Mouse (Mus musculus): ENCODE measurements around the gene Igsf8. TPM values are rescaled to one million over a fixed set of nuclear protein-coding genes. Genes with fewer than 3 reads are reported as not detected.

Igsf8 gene
- polyA plus RNA-seq, 1 experiment from 2014 or later: 17.7 TPM

DNA sequence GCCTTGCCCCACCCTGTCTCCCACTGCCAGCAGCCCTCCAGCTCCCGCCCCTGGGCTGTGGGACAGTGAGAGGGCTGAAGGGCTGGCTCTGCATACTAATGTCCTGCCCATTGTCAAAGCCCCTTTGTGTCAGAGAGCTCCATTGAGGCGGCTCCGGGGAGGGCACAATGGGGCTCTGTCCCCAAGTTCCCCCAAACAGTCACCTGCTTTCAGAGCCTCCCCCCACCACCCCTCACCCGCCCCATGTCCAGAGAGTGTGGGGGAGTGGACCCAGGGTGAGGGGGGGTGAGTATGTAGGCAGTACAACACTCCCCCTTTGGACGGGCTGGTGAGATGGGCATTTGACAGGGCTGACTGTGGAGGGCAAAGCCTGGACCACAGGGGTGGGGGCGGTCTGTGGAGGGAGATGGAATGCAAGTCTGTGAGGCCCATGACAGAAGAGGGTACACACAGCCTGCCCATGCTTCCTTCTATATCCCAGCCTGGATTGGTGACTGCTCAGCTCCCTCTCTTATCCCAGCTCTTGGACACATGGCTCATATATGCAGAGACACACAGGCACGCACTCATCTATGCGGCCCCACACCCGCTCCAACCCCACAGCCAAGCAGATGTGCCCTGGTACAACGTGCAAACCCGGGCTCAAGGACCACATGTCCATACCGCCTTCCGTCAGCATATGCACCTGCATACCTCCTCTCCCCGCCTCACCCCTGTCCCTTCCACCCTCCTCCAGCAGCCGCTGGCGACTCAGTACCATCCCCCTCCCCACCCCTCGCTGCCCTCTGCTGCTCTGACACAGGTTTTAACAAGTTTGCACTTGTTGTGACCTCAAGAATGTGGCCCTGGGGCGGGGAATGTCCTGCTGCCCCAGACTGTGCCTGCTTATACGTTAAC is 88.7 kb downstream of the Igsf8 start:
- H3K9ac ChIP-seq (ENCODE audit: low read depth, low read length): no peak overlapping the region
- H3K4me2 ChIP-seq (replicated peaks; ENCODE audit: low read depth): no peak overlapping the region
- H3K36me3 ChIP-seq (ENCODE audit: control insufficient read depth, insufficient read depth): no peaks in the 10 kb centered on the region
- no peak for TF ChIP-seq CTCF (IDR thresholded peaks at IDR 0.05; ENCODE audit: low read depth)
- no peaks in the 10 kb centered on the region for H3K4me1 ChIP-seq (replicated peaks; ENCODE audit: control insufficient read depth, insufficient read depth, low read length)
- H3K27ac ChIP-seq (ENCODE audit: low read depth, low read length): no peak overlapping the region
- H3K9me3 ChIP-seq (ENCODE audit: control insufficient read depth): no peaks in the 10 kb centered on the region
- peaks cover 13% of the 10 kb centered on the region; the same call in 1 of the 2 replicates for H3K27me3 ChIP-seq (replicated peaks; ENCODE audit: control insufficient read depth, insufficient read depth, low read length)
- ATAC-seq: no peak; the same call in 1 of the 2 replicates
- WGBS: 23% methylated on average over 19 of the region's 19 CpGs
- H3K4me3 ChIP-seq (ENCODE audit: low read depth, low read length): no peak overlapping the region

DNA sequence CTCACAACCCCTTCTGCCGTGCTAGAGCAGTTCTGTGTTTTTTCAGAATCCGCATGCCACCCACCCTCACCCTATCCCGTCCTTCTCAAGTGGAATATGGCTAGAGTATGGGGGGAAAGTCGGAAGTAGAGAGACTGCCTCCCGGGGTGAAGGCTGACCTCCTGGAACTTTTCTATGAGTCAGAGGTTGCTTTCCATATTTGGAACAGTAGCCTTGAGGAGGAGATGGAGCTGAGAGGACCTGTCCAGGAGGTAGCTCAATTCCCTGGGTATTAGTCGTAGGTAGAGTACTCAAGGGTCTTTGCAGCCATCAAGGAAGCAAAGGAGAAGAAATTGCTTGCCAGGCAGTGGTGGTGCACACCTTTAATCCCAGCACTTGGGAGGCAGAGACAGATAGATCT is 90.6 kb downstream of the Igsf8 start:
- no peak overlapping the region for H3K4me3 ChIP-seq (ENCODE audit: low read depth, low read length)
- 70% methylated on average over 6 of the region's 6 CpGs for WGBS
- no peaks in the 10 kb centered on the region for H3K36me3 ChIP-seq (ENCODE audit: control insufficient read depth, insufficient read depth)
- H3K27me3 ChIP-seq (replicated peaks; ENCODE audit: control insufficient read depth, insufficient read depth, low read length): peaks cover 13% of the 10 kb centered on the region; the same call in 1 of the 2 replicates
- no peaks in the 10 kb centered on the region for H3K9me3 ChIP-seq (ENCODE audit: control insufficient read depth)
- H3K4me1 ChIP-seq (replicated peaks; ENCODE audit: control insufficient read depth, insufficient read depth, low read length): no peaks in the 10 kb centered on the region
- no peak overlapping the region for H3K4me2 ChIP-seq (replicated peaks; ENCODE audit: low read depth)
- H3K27ac ChIP-seq (ENCODE audit: low read depth, low read length): no peak overlapping the region
- ATAC-seq: no peak
- TF ChIP-seq CTCF (IDR thresholded peaks at IDR 0.05; ENCODE audit: low read depth): no peak
- H3K9ac ChIP-seq (ENCODE audit: low read depth, low read length): no peak overlapping the region

DNA sequence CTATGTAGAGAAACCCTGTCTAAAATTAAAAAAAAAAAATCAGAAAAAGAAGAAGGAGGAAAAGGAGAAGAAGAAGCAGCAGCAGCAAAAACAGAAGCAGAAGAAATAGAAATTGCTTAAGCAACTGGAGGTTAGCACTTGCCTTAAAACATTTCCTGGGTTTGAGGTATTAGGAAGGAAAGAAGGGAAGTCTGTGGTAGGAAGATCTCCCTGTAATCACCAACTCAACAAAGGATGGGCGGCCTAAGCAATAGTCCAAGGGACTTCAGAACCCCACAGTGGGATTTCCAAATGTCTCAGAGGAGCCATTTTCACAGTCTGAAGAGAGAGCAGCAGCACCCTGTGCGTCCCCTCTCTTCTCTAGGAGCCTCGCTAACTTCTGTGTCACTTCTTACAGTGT is 91.0 kb downstream of the Igsf8 start:
- Histone ChIP-seq H3K9ac (ENCODE audit: low read depth, low read length) (no peak overlapping the region), H3K9me3 (ENCODE audit: control insufficient read depth) (no peaks in the 10 kb centered on the region), H3K4me3 (ENCODE audit: low read depth, low read length) (no peak overlapping the region), H3K4me2 (replicated peaks; ENCODE audit: low read depth) (no peak overlapping the region), H3K4me1 (replicated peaks; ENCODE audit: control insufficient read depth, insufficient read depth, low read length) (no peaks in the 10 kb centered on the region), H3K27me3 (replicated peaks; ENCODE audit: control insufficient read depth, insufficient read depth, low read length) (0 out of 2 replicates have a peak, but pooled peaks cover 17% of the 10 kb centered on the region), H3K36me3 (ENCODE audit: control insufficient read depth, insufficient read depth) (no peaks in the 10 kb centered on the region), H3K27ac (ENCODE audit: low read depth, low read length) (no peak overlapping the region)
- no peak for ATAC-seq
- no peak for TF ChIP-seq CTCF (IDR thresholded peaks at IDR 0.05; ENCODE audit: low read depth)
- 83% methylated on average over 3 of the region's 3 CpGs for WGBS

DNA sequence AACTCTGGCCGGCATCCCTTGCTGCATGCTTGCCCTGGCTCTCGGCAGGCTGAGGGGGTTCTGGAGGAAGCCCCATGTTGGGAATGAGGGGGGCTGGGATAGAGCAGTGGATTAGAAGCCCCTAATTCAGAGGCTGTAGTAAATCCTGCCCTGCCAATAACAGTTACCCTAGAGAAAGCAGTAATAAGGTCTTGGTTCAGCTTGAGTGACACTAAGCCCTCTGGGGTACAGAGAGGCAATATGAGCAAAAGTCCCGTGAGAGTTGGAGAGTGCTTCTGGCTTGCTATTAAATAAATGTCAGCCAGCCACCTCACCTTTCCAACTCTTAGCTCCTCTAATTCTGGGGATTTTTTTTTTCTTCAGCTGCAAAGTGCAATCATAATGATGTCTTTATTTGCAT is 93.9 kb downstream of the Igsf8 start:
- no peaks in the 10 kb centered on the region for H3K36me3 ChIP-seq (ENCODE audit: control insufficient read depth, insufficient read depth)
- H3K4me2 ChIP-seq (replicated peaks; ENCODE audit: low read depth): no peak overlapping the region
- H3K27me3 ChIP-seq (replicated peaks; ENCODE audit: control insufficient read depth, insufficient read depth, low read length): 0 out of 2 replicates have a peak, but pooled peaks cover 17% of the 10 kb centered on the region
- no peaks in the 10 kb centered on the region for H3K4me1 ChIP-seq (replicated peaks; ENCODE audit: control insufficient read depth, insufficient read depth, low read length)
- no peak overlapping the region for H3K27ac ChIP-seq (ENCODE audit: low read depth, low read length)
- no peaks in the 10 kb centered on the region for H3K9me3 ChIP-seq (ENCODE audit: control insufficient read depth)
- no peak overlapping the region for H3K9ac ChIP-seq (ENCODE audit: low read depth, low read length)
- TF ChIP-seq CTCF (IDR thresholded peaks at IDR 0.05; ENCODE audit: low read depth): no peak
- ATAC-seq: no peak
- 24% methylated on average over 3 of the region's 3 CpGs for WGBS
- no peak overlapping the region for H3K4me3 ChIP-seq (ENCODE audit: low read depth, low read length)

DNA sequence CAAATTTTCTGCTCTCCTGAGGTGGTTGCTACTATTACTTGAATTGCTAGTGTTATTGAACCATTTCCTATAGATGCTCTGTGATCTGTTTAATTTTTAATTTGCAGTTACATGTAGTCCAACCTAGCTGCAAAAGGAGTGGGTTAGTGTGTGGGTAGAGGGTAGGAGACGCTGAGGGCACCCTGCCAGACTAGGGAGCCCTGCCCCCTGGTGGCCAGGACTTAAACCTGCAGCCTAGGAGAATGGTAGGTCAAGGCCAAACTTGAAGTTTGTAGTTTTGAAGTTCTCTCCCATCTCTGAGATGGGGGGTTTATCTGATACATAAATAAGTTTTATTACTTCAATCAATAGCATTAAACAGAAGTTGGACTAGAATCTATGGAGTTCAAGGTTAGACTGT is 96.1 kb downstream of the Igsf8 start:
- no peak overlapping the region for H3K4me2 ChIP-seq (replicated peaks; ENCODE audit: low read depth)
- WGBS: 0% methylated on average over 1 of the region's 1 CpGs
- no peaks in the 10 kb centered on the region for H3K36me3 ChIP-seq (ENCODE audit: control insufficient read depth, insufficient read depth)
- H3K9me3 ChIP-seq (ENCODE audit: control insufficient read depth): no peaks in the 10 kb centered on the region
- H3K4me1 ChIP-seq (replicated peaks; ENCODE audit: control insufficient read depth, insufficient read depth, low read length): no peaks in the 10 kb centered on the region
- ATAC-seq: no peak
- TF ChIP-seq CTCF (IDR thresholded peaks at IDR 0.05; ENCODE audit: low read depth): peak; percentile 92
- H3K9ac ChIP-seq (ENCODE audit: low read depth, low read length): no peak overlapping the region
- no peak overlapping the region for H3K27ac ChIP-seq (ENCODE audit: low read depth, low read length)
- 0 out of 2 replicates have a peak, but pooled peaks cover 8% of the 10 kb centered on the region for H3K27me3 ChIP-seq (replicated peaks; ENCODE audit: control insufficient read depth, insufficient read depth, low read length)
- H3K4me3 ChIP-seq (ENCODE audit: low read depth, low read length): no peak overlapping the region

DNA sequence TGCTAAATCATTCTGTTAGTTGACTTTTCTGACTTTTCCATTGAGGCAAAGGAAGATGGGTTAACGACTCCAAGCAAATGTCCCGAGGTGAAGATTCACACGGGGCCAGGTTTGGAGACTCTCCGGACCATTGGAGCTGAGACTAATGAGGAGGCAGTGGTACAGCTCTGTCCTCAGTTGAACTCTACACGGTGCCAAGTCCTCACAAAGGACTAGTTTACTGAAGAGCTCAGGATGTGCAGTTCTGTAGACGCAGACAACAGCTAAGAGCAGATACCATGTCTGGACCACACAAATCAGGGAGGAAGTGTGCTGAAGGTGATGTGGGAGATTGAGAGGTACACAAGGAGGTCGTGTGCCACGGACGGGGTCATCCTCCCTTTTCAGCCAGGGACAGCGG is 96.9 kb downstream of the Igsf8 start:
- Histone ChIP-seq H3K4me2 (replicated peaks; ENCODE audit: low read depth) (no peak overlapping the region), H3K36me3 (ENCODE audit: control insufficient read depth, insufficient read depth) (no peaks in the 10 kb centered on the region), H3K9me3 (ENCODE audit: control insufficient read depth) (no peaks in the 10 kb centered on the region), H3K27me3 (replicated peaks; ENCODE audit: control insufficient read depth, insufficient read depth, low read length) (peaks cover 4% of the 10 kb centered on the region; the same call in 1 of the 2 replicates), H3K4me3 (ENCODE audit: low read depth, low read length) (no peak overlapping the region), H3K9ac (ENCODE audit: low read depth, low read length) (no peak overlapping the region), H3K4me1 (replicated peaks; ENCODE audit: control insufficient read depth, insufficient read depth, low read length) (no peaks in the 10 kb centered on the region), H3K27ac (ENCODE audit: low read depth, low read length) (no peak overlapping the region)
- 79% methylated on average over 10 of the region's 10 CpGs for WGBS
- ATAC-seq: no peak
- TF ChIP-seq CTCF (IDR thresholded peaks at IDR 0.05; ENCODE audit: low read depth): no peak
